Mouse (Mus musculus) spleen, adult 2 months (tissue): ENCODE results near the gene Rasa3.

Experiments used
- CTCF ChIP-seq: fragments of 200-500 bp; IDR thresholded peaks from 2 replicates; pipeline ENCODE4 v1.5.1; 2011; ENCODE audit warnings: mild to moderate bottlenecking, inconsistent platforms; ENCODE audit not compliant: insufficient read depth, insufficient read length, insufficient replicate concordance; ENCODE audit errors: extremely low read depth
- POLR2A ChIP-seq: fragments of 200-500 bp; IDR thresholded peaks from 2 replicates; pipeline ENCODE4 v1.6.1; 2011; ENCODE audit warnings: low read depth, low read length, inconsistent platforms

GRCm38 (mm10) chr8:13725722-13726121 is 48.3 kb upstream of the Rasa3 start:
- peak; percentile 11; the same call in 1 of the 2 replicates for TF ChIP-seq CTCF
- no peak for TF ChIP-seq POLR2A
